Mouse (Mus musculus) cerebellum, postnatal 14 days (tissue): ENCODE results near the gene H2-T22.

Source experiments
- DNase-seq, 2 experiments: peaks; one replicate each; pipeline ENCODE4 v3.0.0; 2021; ENCODE audit warnings: mixed read lengths in 2 of 2

The H2-T22 gene

GRCm38 (mm10) chr17:35996949-35997348 lies 45.6 kb downstream of the H2-T22 start:
- peak; percentile 99 to 100 for DNase-seq

- no peak for DNase-seq
Measured at GRCm38 (mm10) chr17:35994879-35995240, 47.7 kb downstream of the H2-T22 start.

GRCm38 (mm10) chr17:35994175-35994878 lies 48.2 kb downstream of the H2-T22 start:
- DNase-seq: peak; percentile 84 to 85

GRCm38 (mm10) chr17:35993675-35994074 lies 48.9 kb downstream of the H2-T22 start:
- peak; percentile 86 to 89 for DNase-seq

GRCm38 (mm10) chr17:35991781-35992180 lies 50.8 kb downstream of the H2-T22 start:
- no peak for DNase-seq
